Mouse (Mus musculus): ENCODE measurements around the gene Tarm1.

DNA sequence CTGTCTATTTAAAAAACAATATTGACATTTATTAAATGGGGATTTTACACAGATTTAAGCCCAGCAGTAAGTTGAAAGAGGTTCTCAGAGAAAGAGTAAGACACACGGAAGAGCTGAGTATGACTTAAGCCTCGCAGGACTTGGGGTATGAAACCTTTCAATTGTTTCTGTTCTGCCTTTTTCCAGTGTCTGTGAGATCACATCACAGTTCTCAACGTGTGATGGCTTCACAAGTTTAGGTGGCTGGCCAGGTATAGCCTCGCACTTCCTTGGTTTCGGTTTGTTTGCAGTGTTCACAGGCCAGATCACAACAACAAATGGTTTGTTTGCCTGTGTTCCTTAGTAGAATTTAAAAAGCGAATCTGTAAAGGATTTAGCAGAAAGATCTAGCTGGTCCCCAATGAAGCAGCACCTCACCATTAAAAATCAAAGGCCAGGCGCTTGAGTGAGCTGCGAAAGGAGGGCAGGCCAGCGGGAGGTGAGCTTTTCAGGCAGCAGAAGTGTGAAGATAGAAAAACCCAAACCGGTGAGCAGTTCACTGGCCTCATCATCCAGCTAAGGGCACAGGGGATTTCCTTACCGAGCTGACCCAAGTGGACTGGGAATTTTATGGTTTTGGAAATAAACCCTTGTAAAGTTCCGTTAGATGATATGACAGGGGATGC lies 49.5 kb downstream of the Tarm1 start:
- TF ChIP-seq CTCF (IDR thresholded peaks at IDR 0.05; ENCODE audit: control insufficient read depth, insufficient read depth, insufficient read length), result no peak
- no peak for TF ChIP-seq MYOG (IDR thresholded peaks at IDR 0.05; ENCODE audit: control insufficient read depth, extremely low read depth, insufficient read length)
